Mouse (Mus musculus): ENCODE data around the gene Plekha3.

DNA sequence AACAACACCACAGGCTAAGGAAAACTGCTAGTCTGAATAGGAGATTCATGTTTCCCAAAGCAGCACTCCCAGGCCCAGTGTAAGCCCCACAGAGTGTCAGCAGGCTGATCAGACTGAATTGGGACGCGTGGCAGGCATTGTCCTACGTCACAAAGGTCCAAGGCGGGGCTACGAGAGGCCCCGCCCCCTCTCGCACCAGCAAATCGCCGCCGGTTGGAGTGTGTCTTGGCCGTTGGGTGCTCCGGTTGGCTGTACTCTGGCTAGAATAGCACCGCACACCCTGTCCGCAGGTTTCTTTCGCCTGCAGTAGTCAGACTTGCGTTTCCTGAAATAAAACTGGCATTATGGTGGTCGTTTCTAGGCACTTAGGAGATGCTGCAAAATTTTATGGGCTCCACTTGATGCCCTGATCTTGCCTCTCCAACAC, 2.1 kb upstream of the Plekha3 start, which contains the start of gene Fkbp7:
- TF ChIP-seq CTCF (IDR thresholded peaks at IDR 0.05; ENCODE audit: low read depth) (no peak), EP300 (IDR thresholded peaks at IDR 0.05; ENCODE audit: low read depth) (no peak)
